Mouse (Mus musculus) limb, embryonic 14.5 days (tissue): ENCODE results near the gene Atp5g2. TPM values are rescaled to one million over a fixed set of nuclear protein-coding genes. Genes with fewer than 3 reads are reported as not detected.

ENCODE experiments used
- ATAC-seq: fragments of 200-750 bp; cut with Nextera tagmentation; 2 replicates; pipeline ENCODE4 v1.8.0; 2017; ENCODE audit warnings: low read depth, moderate number of reproducible peaks, moderate TSS enrichment; ENCODE audit not compliant: low FRiP score
- DNase-seq: peaks from one replicate; pipeline ENCODE4 v3.0.0-alpha.2; 2015; ENCODE audit warnings: low spot score
- H3K27ac ChIP-seq: fragments of 300-500 bp; sonication (generic); replicated peaks from 2 replicates; pipeline ENCODE4 v1.5.1; 2014; ENCODE audit warnings: low read depth, mild to moderate bottlenecking, low read length, moderate library complexity, mixed read lengths
- H3K27me3 ChIP-seq: fragments of 300-500 bp; sonication (generic); 2 replicates; pipeline ENCODE4 v1.6.1; 2014; ENCODE audit warnings: low read length, mixed read lengths; ENCODE audit not compliant: control insufficient read depth, insufficient read depth
- H3K36me3 ChIP-seq: fragments of 300-500 bp; sonication (generic); 2 replicates; pipeline ENCODE4 v1.6.1; 2014; ENCODE audit warnings: mild to moderate bottlenecking, low read length, moderate library complexity, mixed read lengths; ENCODE audit not compliant: control insufficient read depth, insufficient read depth
- H3K4me1 ChIP-seq: fragments of 300-500 bp; sonication (generic); 2 replicates; pipeline ENCODE4 v1.6.1; 2014; ENCODE audit warnings: antibody characterized with exemption, low read length, mixed read lengths; ENCODE audit not compliant: control insufficient read depth, insufficient read depth
- H3K4me2 ChIP-seq: fragments of 300-500 bp; sonication (generic); replicated peaks from 2 replicates; pipeline ENCODE4 v1.6.1; 2014; ENCODE audit warnings: low read depth, mild to moderate bottlenecking, low read length, moderate library complexity; ENCODE audit not compliant: severe bottlenecking
- H3K4me3 ChIP-seq: fragments of 300-500 bp; sonication (generic); replicated peaks from 2 replicates; pipeline ENCODE4 v1.5.1; 2014; ENCODE audit warnings: low read length
- H3K9ac ChIP-seq: fragments of 300-500 bp; sonication (generic); 2 replicates; pipeline ENCODE4 v1.6.1; 2014; ENCODE audit warnings: mild to moderate bottlenecking, low read depth, low read length, moderate library complexity; ENCODE audit not compliant: severe bottlenecking
- H3K9me3 ChIP-seq: fragments of 300-500 bp; sonication (generic); 2 replicates; pipeline ENCODE4 v1.6.1; 2016; ENCODE audit warnings: low read length; ENCODE audit not compliant: control insufficient read depth
- POLR2A ChIP-seq: fragments of 200-500 bp; IDR thresholded peaks from 2 replicates; pipeline ENCODE4 v1.8.0; 2012; ENCODE audit warnings: inconsistent platforms, mild to moderate bottlenecking, moderate library complexity, borderline replicate concordance; ENCODE audit not compliant: insufficient read depth, insufficient read length; ENCODE audit errors: extremely low read depth
- WGBS: fragments of 180-500 bp; shearing (Covaris S2); extraction: QIAGEN DNeasy Blood & Tissue Kit; methylation state at CpG from one replicate; pipeline ENCODE4 v1.1.7; 2014; 5-methylcytosine and 5-hydroxymethylcytosine counted together
- microRNA counts: library from miRNA; unstranded; fragments of <30 nt; microRNA quantifications from one replicate; lab custom pipeline; 2016
- microRNA-seq: library from miRNA; unstranded; fragments of <30 nt; microRNA quantifications from one replicate; pipeline ENCODE4, GENCODE M21; 2016
- polyA plus RNA-seq, 2 experiments: library from polyadenylated mRNA; depleted of rRNA in 1 of 2; stranded (reverse) in 1 of 2; unstranded in 1 of 2; fragments of >200 nt; fragmentation: Nextera tagmentation in 1 of 2; extraction: Ambion mirVana in 1 of 2; gene quantifications; 2 replicates each; pipeline versions ENCODE4 v1.2.1 to v1.2.3; 2012 to 2014

Atp5g2 gene
- polyA plus RNA-seq, 2 experiments, result 78.4 to 699 TPM

DNA sequence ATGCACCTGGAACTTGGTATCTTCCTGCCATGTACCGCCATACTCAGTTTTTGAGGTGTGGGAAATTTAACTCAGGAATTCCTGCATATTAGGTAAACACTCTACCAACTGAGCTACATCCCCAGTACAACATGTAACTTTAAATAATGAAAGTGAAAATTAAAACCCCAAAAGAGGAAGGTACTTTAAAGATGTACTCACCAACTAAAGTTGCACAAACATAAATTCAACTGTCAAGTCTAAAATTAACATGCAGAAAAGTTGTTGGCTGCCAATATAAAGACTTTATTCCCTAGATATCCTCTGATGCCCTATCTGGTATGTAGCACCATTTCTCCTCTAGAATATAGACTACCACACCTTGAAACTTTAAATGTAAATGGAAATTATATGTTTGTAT is 54.5 kb downstream of the Atp5g2 start:
- Histone ChIP-seq H3K27me3 (no peaks in the 10 kb centered on the region), H3K4me3 (no peak overlapping the region), H3K9ac (no peak overlapping the region), H3K36me3 (no peaks in the 10 kb centered on the region), H3K4me1 (peaks cover 1% of the 10 kb centered on the region; the same call in 1 of the 2 replicates), H3K27ac (no peak overlapping the region), H3K4me2 (no peak overlapping the region), H3K9me3 (no peaks in the 10 kb centered on the region)
- 86% methylated on average over 1 of the region's 1 CpGs for WGBS
- no peak for ATAC-seq
- DNase-seq, result no peak
- TF ChIP-seq POLR2A, result no peak

GRCm38 (mm10) chr15:102616174-102616573 is 56.0 kb downstream of the Atp5g2 start:
- no peak overlapping the region for H3K27ac ChIP-seq
- ATAC-seq (no peak), DNase-seq (no peak)
- H3K4me2 ChIP-seq, result no peak overlapping the region
- no peak for TF ChIP-seq POLR2A
- H3K9me3 ChIP-seq, result no peaks in the 10 kb centered on the region
- no peaks in the 10 kb centered on the region for H3K36me3 ChIP-seq
- no peak overlapping the region for H3K4me3 ChIP-seq
- H3K4me1 ChIP-seq, result no peaks in the 10 kb centered on the region
- no peaks in the 10 kb centered on the region for H3K27me3 ChIP-seq
- no peak overlapping the region for H3K9ac ChIP-seq
- 94% methylated on average over 2 of the region's 2 CpGs for WGBS

GRCm38 (mm10) chr15:102614224-102614623 is 57.9 kb downstream of the Atp5g2 start:
- no peak for ATAC-seq
- no peak for TF ChIP-seq POLR2A
- DNase-seq, result no peak
- H3K9me3 ChIP-seq, result no peaks in the 10 kb centered on the region
- no peak overlapping the region for H3K27ac ChIP-seq
- H3K4me2 ChIP-seq, result no peak overlapping the region
- no peak overlapping the region for H3K9ac ChIP-seq
- H3K4me3 ChIP-seq, result no peak overlapping the region
- H3K36me3 ChIP-seq, result no peaks in the 10 kb centered on the region
- no peaks in the 10 kb centered on the region for H3K4me1 ChIP-seq
- no peaks in the 10 kb centered on the region for H3K27me3 ChIP-seq

DNA sequence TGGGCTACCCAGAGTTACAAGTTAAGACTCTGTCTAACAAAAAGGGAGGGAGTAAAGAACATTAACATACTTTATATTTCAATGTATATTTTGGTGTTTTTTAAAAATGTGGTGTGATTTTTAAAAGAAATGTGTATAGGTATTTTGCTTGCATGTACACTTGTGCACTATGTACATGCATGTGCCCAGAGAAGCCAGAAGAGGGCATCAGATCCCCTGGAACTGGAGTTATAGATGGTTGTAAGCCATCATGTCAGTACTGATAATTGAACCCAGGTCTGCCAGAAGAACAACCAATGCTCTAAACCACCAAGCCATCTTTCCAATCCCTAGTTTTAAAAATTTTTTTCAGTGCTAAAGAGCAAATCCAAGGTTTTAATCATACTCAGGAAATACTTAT is 59.2 kb downstream of the Atp5g2 start:
- TF ChIP-seq POLR2A, result no peak
- no peak for ATAC-seq
- H3K4me3 ChIP-seq, result no peak overlapping the region
- H3K4me2 ChIP-seq, result no peak overlapping the region
- no peaks in the 10 kb centered on the region for H3K4me1 ChIP-seq
- no peak for DNase-seq
- no peaks in the 10 kb centered on the region for H3K27me3 ChIP-seq
- no peak overlapping the region for H3K9ac ChIP-seq
- no peaks in the 10 kb centered on the region for H3K36me3 ChIP-seq
- H3K27ac ChIP-seq, result no peak overlapping the region
- H3K9me3 ChIP-seq, result no peaks in the 10 kb centered on the region

MicroRNA genes within 50 kb of the gene (microRNA counts, 519-probe panel; counts per million panel counts)
- 591 counts per million, percentile 1 among the panel's probes with 10 or more counts for microRNA mmu-miR-688 (lab: Ali Mortazavi, UCI)

Small RNA genes lying within 50 kb of the gene (microRNA-seq; reads per million reads assigned to microRNA genes)
- not detected for gene Mir688

Other genes starting within 250 kb of the Atp5g2 start
- gene Amhr2, start 227.0 kb downstream of the Atp5g2 start, polyA plus RNA-seq (2012; rRNA removed), result 0.53 and 0.67 TPM in 2 replicates
- 0.25 and 1.1 TPM in 2 replicates for gene Amhr2, start 227.0 kb downstream of the Atp5g2 start, polyA plus RNA-seq (2014; fragmentation: Nextera tagmentation; extraction: Ambion mirVana)
- gene Prr13, start 213.3 kb downstream of the Atp5g2 start, polyA plus RNA-seq (2012; rRNA removed), result 67.8 and 74.6 TPM in 2 replicates
- 76.6 and 81.6 TPM in 2 replicates for gene Prr13, start 213.3 kb downstream of the Atp5g2 start, polyA plus RNA-seq (2014; fragmentation: Nextera tagmentation; extraction: Ambion mirVana)
- gene Pcbp2, start 201.8 kb downstream of the Atp5g2 start, polyA plus RNA-seq (2012; rRNA removed), result 814 and 942 TPM in 2 replicates
- 324 and 328 TPM in 2 replicates for gene Pcbp2, start 201.8 kb downstream of the Atp5g2 start, polyA plus RNA-seq (2014; fragmentation: Nextera tagmentation; extraction: Ambion mirVana)
- not detected in 2 replicates for gene Gm10337, start 168.6 kb downstream of the Atp5g2 start, polyA plus RNA-seq (2012; rRNA removed)
- gene Gm10337, start 168.6 kb downstream of the Atp5g2 start, polyA plus RNA-seq (2014; fragmentation: Nextera tagmentation; extraction: Ambion mirVana), result not detected in 2 replicates
- 36.3 and 38.3 TPM in 2 replicates for gene Map3k12, start 155.3 kb downstream of the Atp5g2 start, polyA plus RNA-seq (2012; rRNA removed)
- 15.8 and 18.7 TPM in 2 replicates for gene Map3k12, start 155.3 kb downstream of the Atp5g2 start, polyA plus RNA-seq (2014; fragmentation: Nextera tagmentation; extraction: Ambion mirVana)
- 132 and 150 TPM in 2 replicates for gene Tarbp2, start 154.2 kb downstream of the Atp5g2 start, polyA plus RNA-seq (2012; rRNA removed)
- gene Tarbp2, start 154.2 kb downstream of the Atp5g2 start, polyA plus RNA-seq (2014; fragmentation: Nextera tagmentation; extraction: Ambion mirVana), result 78.1 and 86.6 TPM in 2 replicates
- 13.7 and 14.4 TPM in 2 replicates for gene Npff, start 147.4 kb downstream of the Atp5g2 start, polyA plus RNA-seq (2012; rRNA removed)
- gene Npff, start 147.4 kb downstream of the Atp5g2 start, polyA plus RNA-seq (2014; fragmentation: Nextera tagmentation; extraction: Ambion mirVana), result 2.5 and 2.8 TPM in 2 replicates
- not detected in 2 replicates for gene Gm28047, start 47.3 kb downstream of the Atp5g2 start, polyA plus RNA-seq (2012; rRNA removed)
- not detected in 2 replicates for gene Gm28047, start 47.3 kb downstream of the Atp5g2 start, polyA plus RNA-seq (2014; fragmentation: Nextera tagmentation; extraction: Ambion mirVana)
- gene Atf7, start 46.9 kb downstream of the Atp5g2 start, polyA plus RNA-seq (2012; rRNA removed), result 110 and 155 TPM in 2 replicates
- gene Atf7, start 46.9 kb downstream of the Atp5g2 start, polyA plus RNA-seq (2014; fragmentation: Nextera tagmentation; extraction: Ambion mirVana), result 50.7 and 51.0 TPM in 2 replicates
- 54.7 and 57.5 TPM in 2 replicates for gene Calcoco1, start 49.8 kb upstream of the Atp5g2 start, polyA plus RNA-seq (2012; rRNA removed)
- 56.6 and 62.9 TPM in 2 replicates for gene Calcoco1, start 49.8 kb upstream of the Atp5g2 start, polyA plus RNA-seq (2014; fragmentation: Nextera tagmentation; extraction: Ambion mirVana)
- 2.5 and 2.9 TPM in 2 replicates for gene Hoxc13, start 248.8 kb upstream of the Atp5g2 start, polyA plus RNA-seq (2012; rRNA removed)
- 6.1 and 7.7 TPM in 2 replicates for gene Hoxc13, start 248.8 kb upstream of the Atp5g2 start, polyA plus RNA-seq (2014; fragmentation: Nextera tagmentation; extraction: Ambion mirVana)